Mouse (Mus musculus): ENCODE measurements around the gene AC131692.1.
A peak's percentile ranks its signal among the peaks of the same experiment; 100 is the strongest.
"Not testable (repeated sequence)": the region's sequence is repeated elsewhere in the genome, so short reads cannot be mapped to it uniquely, and the experiment has no call there.

The AC131692.1 gene

DNA sequence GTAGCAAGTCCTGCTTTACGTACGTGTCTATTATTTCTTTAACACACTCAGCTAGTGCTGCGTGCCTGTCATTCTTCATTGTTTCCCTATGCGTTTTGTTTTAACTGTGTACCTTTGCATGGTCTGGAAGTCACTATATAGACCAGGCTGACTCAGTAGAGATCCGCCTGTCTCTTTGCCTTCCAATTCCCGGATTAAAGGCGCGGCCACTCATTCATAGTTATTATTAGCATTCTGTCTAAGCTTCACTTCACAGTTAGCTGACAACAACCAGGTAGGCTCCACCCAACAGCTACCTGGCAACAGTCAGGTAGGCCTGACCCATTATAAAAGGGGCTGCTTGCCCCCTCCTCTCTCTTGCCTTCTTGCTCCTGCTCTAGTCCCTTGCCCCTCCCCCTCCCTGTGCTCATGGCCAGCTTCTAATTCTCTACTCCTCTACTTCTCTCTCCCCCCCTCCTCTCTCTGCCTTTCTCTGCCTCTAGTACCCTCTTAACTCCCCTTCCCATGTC, 24.5 kb downstream of the AC131692.1 start:
- DNase-seq, result no peak

- DNase-seq, result no peak
Measured at GRCm38 (mm10) chr19:6121761-6122160, 27.5 kb downstream of the AC131692.1 start.

- DNase-seq, result no peak
Measured at GRCm38 (mm10) chr19:6123330-6123729, 29.1 kb downstream of the AC131692.1 start.

DNA sequence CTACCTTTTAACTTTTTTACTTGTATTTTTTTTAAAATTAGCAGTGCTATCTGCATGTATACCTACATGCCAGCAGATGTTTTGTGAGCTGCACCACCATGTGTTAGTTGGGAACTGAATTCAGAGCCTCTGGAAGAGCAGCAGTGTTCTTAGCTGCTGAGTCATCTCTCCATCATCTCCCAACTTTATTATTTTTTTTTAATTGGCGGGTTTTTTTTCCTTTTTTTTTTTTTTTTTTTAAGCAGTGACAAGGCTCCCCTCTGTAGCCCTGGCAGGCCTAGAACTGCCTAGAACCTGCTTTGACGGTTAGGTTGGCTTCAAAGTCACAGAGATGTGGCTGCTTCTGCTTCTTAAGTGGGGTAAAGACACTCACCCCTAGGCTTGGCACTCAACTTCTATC, 30.7 kb downstream of the AC131692.1 start:
- no peak for DNase-seq

- DNase-seq, result peak in 1 of 2 experiments; percentile 62
Measured at GRCm38 (mm10) chr19:6126289-6126688, 32.1 kb downstream of the AC131692.1 start.

DNA sequence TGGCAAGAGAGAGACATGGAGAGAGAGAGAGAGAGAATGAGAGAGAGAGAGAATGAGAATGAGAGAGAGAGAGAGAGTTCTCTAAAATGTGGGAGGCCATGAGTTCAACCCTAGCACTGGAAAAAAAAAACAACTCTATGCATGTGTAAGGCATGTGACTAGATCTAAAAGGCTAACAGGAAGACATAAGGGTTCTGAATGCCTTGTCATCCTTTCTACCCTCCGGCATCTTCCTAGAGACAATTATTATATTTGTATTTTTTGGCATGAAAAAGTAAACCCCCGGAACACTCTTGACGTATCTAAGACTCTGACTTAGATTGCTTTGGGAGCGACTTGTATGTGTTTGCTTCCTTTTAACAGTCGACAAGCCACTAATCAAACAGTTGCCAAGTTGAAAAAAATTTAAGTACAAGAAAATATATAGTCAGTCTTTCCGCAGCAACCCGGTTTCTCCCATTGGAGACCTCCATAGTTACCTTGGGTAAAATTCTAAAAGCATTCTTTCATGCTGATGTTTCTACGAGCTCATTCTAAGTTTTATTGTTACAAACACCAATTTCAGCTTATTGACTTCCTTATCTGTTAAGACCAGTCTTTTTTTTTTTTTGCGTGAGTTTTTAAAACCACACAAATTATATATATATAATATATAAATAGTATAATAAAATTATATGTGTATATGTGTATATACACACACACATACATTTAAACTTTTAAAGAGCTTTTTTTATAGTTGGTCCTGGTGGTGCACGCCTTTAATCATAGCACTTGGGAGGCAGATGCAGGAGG, 32.8 kb downstream of the AC131692.1 start:
- no peak for DNase-seq

GRCm38 (mm10) chr19:6127760-6128341, 33.6 kb downstream of the AC131692.1 start, which contains the start of gene Snx15:
Snx15 (minus strand) TSS chr19:6128304.
- DNase-seq, result peak; percentile 97 to 98

DNA sequence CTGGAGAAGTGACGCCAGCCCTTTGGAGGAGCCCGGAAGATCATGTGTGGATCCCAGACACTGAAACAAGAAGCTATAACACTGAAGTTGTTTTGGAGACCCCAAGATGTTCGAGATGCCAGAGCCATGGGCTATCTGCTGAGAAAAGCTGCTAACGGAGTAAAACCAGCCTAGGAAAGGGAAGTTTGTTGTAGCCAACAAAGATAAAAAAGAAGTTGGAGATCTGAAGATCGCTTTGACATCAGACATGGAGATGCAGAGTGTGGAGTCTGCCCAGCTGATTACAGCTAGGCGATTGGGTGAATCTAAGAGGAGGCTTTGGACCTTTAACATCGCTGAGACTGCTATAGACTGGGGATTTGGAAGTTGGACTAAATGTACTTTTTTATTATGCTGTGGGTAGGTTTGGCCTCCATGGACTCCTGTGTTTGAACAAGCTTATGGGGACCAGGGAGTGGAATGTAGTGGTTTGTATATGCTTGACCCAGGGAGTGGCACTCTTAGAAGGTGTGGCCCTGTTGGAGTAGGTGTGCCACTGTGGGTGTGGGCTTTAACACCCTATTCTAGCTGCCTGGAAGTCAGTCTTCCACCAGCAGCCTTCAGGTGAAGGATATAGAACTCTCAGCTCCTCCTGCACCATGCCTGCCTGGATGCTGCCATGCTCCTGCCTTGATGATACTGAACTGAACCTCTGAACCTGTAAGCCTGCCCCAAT, 36.4 kb downstream of the AC131692.1 start:
- DNase-seq, result not testable (repeated sequence)

DNA sequence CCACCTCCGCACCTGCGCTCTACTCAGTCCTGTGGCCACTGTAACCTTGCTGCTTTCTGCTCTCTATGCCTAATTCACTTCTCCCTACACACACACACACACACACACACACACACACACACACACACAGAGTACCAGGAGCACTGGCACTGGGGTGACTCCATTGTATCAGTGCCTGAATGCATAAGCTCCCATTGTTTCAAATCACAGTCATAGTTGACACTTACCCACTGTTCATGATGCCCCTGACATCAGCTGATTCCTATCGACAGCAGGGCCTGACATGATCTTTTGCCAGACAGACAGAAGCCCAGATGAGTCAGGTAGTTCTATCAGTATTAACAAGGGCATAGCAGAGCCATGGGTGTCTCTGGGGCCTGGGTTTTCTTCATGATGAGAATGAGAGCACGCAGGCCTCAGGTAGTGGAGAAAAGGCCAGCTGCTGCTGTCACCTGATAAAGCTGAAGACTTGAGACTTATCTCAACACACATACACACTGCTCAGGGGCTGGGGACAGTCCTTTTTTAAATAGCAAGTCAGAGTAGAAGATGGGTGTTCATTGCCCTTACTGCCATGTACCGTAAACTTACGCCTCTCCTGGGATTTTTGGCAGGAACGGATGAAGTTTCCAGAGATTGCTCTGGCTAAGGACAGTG, 38.1 kb downstream of the AC131692.1 start:
- no peak for DNase-seq

- not testable (repeated sequence) for DNase-seq
Measured at GRCm38 (mm10) chr19:6133197-6133596, 39.0 kb downstream of the AC131692.1 start.

DNA sequence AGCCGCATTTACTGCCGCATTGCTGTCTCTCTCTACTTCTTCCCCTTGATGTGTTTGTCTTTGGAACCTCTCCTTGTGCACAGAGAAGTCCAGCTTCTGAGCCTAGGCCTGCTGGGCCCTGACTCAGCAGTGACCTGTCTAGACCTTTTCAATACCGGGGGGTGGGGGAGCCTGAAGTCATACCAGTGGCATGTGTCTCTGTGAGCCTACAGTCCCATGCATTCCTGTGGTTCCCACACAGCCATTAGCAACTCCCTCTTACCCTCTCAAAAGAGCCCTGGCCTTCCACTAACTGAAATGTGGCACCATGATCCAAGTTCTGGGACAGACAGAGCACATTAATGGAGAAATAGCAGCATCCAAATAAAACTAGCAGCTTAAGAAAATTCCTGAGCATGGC, 42.2 kb downstream of the AC131692.1 start:
- no peak for DNase-seq

DNA sequence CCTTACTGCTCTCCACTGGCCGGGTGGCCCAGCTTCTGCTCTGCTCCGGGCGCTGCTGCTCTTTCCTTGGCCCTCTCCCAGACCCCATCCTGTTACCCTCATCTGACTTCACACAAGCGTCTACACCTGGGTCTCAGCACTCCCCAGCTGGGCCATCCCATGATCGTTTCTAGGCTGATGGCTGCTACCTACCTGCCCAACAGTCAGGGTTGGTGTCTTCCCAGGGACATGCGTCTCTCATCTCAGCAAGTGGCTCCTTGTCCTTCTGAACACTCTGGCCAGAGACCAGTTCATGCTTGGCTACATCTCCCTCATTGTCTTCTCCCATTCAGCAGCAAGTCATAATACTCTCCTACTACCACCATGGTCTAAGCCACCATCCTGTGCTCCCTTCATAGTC, 45.5 kb downstream of the AC131692.1 start:
- no peak for DNase-seq

DNA sequence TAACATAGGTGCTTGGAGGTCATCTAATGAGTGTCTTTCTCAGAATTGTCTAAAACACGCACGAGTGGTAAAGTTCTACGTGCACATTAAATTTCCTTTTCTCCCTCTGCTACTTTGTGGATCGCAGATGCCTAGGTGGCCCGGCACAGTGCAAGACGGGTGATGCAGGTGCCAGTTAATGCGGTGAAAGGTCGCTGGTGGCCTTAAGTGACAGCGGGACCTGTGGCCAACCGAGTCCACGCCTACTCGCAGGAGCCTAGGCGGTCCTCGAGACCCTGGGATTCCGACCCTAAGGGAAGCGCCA, 46.1 kb downstream of the AC131692.1 start:
- DNase-seq, result no peak

DNA sequence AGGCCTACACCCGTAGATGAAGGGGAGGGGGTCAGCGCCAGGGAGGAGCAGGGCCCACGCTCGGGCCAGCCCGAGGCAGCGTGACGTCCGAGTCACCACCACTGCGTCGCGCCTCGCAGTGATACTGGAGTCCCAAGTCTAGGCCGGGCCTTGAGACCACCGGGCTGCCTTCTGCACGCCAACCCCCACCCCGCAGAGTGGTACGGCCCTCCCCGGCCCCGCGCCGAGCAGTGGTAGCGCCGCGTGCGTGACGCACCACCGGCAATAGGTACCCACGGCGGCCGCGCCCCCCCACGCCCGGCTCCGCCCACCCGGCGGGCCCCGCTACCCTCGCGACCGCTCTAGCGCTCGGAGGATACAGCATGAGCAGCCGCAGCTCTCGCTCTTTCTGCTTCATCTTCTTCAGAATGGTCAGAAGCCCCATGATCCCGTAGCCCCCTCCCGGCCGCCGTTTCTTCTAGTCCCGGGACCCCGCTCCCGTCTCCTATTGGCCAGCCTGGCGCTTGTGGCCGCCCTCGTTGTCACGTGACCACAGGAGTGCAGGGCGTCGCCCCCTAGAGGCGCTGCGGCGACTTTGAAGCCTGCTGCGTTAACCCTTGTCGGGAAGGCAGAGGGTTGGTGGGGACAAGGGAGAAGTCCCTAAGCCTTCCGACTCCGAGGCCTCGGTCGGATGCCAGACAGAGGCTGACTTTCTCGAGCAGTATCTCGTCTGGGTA, 46.6 kb downstream of the AC131692.1 start, which contains the start of gene Batf2:
Gene Batf2, plus strand, starts transcription at position 306 of the 716 bp plus-strand sequence.
- peak; percentile 89 to 90 for DNase-seq

DNA sequence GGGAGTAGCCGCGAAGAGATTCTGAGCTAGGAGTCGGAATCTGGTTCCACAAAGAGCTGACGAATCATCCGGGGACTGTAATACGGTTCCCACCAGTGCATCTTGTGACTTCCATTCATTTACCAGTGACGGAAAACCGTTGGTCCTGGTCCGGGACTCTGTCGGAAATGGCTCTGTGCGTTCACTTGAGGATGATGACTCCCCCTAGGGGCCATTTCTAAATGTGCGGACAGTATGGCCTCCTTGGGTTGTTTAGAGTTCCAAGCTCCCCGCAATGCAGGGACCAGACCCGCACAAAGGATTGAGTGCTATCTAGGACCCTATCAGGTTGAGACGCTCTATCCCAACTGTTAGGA, 47.2 kb downstream of the AC131692.1 start, which contains the start of gene Arl2:
Gene Arl2, minus strand, starts transcription at position 155 of the 356 bp plus-strand sequence.
- peak; percentile 77 to 84 for DNase-seq

DNA sequence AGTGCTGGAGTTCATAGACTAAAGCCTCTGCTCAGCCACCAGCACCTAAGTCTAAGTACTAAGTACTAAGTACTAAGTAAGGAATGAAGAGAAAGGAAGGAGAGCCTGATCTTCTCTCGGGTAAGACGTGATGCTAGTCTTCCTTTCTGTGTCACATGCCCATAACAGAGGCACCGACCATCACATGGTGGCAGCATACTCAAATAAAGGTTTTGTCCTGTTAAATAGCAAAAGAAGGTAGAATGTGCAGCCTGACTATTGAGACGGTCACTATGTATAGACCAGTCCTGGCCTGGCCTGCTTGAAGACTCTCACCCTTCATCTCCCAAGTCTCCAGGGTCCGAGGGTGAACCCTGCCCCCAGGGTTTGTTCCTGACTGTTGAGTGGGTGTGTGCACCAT, 50.6 kb downstream of the AC131692.1 start:
- DNase-seq, result no peak
